Mouse (Mus musculus): Measurements from ENCODE around the gene Frmd4b. TPM values are rescaled to one million over a fixed set of nuclear protein-coding genes. Genes with fewer than 3 reads are reported as not detected.
A peak's percentile ranks its signal among the peaks of the same experiment; 100 is the strongest.
"Not testable (repeated sequence)": the region's sequence is repeated elsewhere in the genome, so short reads cannot be mapped to it uniquely, and the experiment has no call there.

Frmd4b gene
- polyA plus RNA-seq, 1 experiment from 2014 or later, result 41.9 TPM

DNA sequence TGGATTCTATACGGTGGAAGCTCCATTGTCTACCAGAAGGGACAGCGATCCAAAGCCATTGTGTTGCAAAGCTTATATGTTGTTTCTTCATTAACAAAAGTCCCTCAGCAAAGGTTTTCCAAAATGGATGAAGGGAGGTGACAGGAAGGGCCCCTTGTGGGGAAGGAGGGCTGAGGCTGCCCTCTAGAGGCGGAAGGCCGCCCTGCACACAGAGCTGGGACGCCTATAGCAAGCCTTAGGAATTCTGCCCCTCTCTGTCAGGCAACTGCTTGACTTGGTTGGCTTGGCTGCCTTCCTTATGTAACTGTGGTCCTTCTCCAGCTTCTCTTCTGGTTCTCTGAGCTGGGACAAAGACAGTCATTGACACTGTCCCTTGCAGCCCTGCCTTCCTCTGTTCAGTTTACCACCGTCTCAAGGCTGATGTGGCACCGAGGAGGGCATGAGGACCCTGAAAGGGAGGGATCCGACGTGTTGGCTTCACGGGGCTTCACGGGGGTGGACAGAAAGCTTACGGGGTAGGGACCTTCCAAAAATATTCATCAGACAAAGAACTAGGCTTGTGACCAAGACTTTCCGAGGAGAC is 200.3 kb downstream of the Frmd4b start:
- 60% methylated on average over 13 of the region's 13 CpGs for WGBS
- Histone ChIP-seq H3K36me3 (0 out of 2 replicates have a peak, but pooled peaks cover 3% of the 10 kb centered on the region), H3K4me1 (replicated peaks) (0 out of 2 replicates have a peak, but pooled peaks cover 2% of the 10 kb centered on the region), H3K27ac (no peak overlapping the region), H3K27me3 (ENCODE audit: insufficient read depth, poor library complexity, severe bottlenecking) (no peaks in the 10 kb centered on the region), H3K4me3 (no peak overlapping the region), H3K9me3 (no peaks in the 10 kb centered on the region)
- peak; percentile 79 for DNase-seq (ENCODE audit: low spot score)

DNA sequence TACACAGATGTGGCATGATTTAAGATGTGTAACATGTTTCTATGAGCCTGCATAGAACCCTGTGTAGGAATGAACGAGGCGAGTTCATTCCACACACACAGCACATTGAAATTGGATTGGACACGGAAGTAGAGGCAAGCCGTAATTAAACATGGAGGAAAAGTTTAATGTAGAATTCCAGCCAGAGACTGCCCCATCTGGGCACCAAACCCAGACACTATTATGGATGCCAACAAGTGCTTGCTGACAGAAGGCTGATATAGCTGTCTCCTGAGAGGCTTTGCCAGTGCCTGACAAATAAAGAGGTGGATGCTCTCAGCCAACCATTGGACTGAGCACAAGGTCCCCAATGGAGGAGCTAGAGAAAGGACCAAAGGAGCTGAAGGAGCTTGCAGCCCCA is 201.8 kb downstream of the Frmd4b start:
- 95% methylated on average over 4 of the region's 4 CpGs for WGBS
- not testable (repeated sequence) for H3K4me1 ChIP-seq (replicated peaks); H3K36me3 ChIP-seq; H3K27me3 ChIP-seq (ENCODE audit: insufficient read depth, poor library complexity, severe bottlenecking); H3K4me3 ChIP-seq; H3K9me3 ChIP-seq; H3K27ac ChIP-seq; DNase-seq (ENCODE audit: low spot score)

DNA sequence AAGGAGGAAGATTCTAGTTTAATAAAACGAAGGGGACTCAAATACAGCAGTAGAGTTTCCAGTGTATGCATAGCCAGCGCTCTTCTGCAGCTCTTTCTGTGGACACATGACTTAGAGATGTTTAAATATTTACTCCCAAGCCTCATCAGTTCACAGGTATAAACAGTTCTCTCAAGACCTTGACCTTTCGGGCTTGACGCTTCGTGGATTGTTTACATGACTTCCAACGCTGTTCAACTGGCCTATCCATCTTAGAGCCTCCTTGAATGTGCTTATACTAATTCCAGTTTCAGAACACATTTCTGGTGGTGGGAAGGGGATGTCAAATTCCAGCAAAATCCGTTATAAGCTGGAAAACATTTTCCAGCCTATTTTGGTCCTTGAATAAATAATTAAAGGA is 203.9 kb downstream of the Frmd4b start:
- no peak overlapping the region for H3K27ac ChIP-seq
- peaks cover 23% of the 10 kb centered on the region for H3K4me1 ChIP-seq (replicated peaks)
- H3K4me3 ChIP-seq, result no peak overlapping the region
- H3K27me3 ChIP-seq (ENCODE audit: insufficient read depth, poor library complexity, severe bottlenecking), result no peaks in the 10 kb centered on the region
- 83% methylated on average over 7 of the region's 7 CpGs for WGBS
- no peaks in the 10 kb centered on the region for H3K9me3 ChIP-seq
- H3K36me3 ChIP-seq, result 0 out of 2 replicates have a peak, but pooled peaks cover 12% of the 10 kb centered on the region
- no peak for DNase-seq (ENCODE audit: low spot score)

DNA sequence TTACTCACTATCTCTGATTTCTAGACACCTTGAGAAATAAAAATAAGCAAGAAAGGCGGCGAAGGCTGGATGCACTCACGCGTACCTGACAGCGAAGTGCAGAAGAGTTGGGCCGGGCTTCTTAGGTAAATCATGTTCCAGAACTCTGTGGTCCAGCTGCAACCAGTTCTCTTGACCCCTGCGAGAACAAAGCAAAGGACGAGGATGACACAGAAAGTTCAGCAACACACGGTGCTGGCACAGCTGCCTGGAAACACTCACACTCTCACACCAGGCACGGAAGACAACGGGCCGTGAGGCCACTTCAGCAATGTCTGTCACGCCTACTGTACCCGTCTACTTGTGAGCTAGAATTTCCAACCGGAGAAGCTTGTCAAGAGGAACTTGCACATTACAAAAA is 204.9 kb downstream of the Frmd4b start:
- Histone ChIP-seq H3K4me1 (replicated peaks) (peaks cover 21% of the 10 kb centered on the region), H3K9me3 (no peaks in the 10 kb centered on the region), H3K36me3 (0 out of 2 replicates have a peak, but pooled peaks cover 12% of the 10 kb centered on the region), H3K4me3 (no peak overlapping the region), H3K27me3 (ENCODE audit: insufficient read depth, poor library complexity, severe bottlenecking) (no peaks in the 10 kb centered on the region), H3K27ac (no peak overlapping the region)
- no peak for DNase-seq (ENCODE audit: low spot score)
- WGBS, result 93% methylated on average over 15 of the region's 15 CpGs

DNA sequence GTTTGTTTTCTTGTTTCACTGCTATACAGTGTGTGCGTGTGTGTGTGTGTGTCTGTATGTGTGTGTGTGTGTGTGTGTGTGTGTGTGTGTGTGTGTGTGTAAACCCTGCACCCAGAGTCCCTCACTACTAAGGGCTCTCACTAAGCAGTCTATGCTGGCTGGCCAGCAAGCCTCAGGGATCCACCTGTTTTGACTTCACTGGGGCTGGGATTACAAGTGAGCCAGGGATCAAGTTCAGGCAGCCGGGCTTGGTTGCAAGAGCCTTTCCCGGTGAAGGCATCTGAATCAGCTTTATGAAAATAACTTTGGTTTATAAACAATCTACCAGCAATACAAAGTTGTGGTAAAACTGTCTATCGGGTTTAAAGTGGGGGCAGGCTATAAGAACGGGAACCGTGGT is 206.0 kb downstream of the Frmd4b start:
- H3K4me3 ChIP-seq, result no peak overlapping the region

DNA sequence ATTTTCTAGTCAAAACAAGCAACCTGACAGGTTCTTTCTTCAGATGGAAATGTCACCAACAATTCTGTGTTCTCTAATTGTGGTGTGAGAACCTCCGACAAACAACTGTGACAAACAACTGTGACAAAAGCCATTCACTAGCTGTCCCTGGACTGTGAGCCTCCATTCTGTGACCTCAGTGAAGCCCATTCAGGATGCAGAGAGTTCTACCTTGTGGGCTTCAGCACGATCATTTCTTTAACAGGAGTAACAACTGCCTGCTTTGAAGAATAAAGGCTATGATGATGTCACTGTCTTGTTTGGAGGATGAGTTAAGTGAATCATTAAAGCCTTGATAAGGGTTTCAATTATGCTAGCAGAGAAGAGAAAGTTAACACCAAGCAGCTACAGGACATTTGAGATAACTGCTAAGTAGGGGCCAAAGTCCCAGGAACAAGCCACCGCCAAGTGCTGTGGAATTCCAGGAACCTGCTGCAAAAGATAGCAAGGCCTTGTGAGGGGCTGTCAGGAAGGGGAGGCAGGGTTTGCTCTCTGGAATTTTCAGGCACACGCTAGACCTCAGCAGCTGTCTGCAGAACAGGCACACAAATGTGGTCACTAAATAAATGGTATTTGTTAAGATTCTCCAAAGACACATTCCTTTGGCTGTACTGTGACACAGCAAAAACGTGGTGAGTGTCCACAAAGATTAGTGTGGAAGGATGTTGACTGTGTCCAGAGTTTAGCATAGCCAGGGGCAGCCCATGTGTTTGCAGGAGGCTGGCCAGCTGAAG is 207.7 kb downstream of the Frmd4b start:
- DNase-seq (ENCODE audit: low spot score), result no peak
- 0 out of 2 replicates have a peak, but pooled peaks cover 12% of the 10 kb centered on the region for H3K36me3 ChIP-seq
- 0 out of 2 replicates have a peak overlapping the region, but pooled peaks have one; percentile 35 for H3K27ac ChIP-seq
- peaks cover 25% of the 10 kb centered on the region for H3K4me1 ChIP-seq (replicated peaks)
- H3K27me3 ChIP-seq (ENCODE audit: insufficient read depth, poor library complexity, severe bottlenecking), result no peaks in the 10 kb centered on the region
- 24% methylated on average over 5 of the region's 5 CpGs for WGBS
- no peaks in the 10 kb centered on the region for H3K9me3 ChIP-seq
- no peak overlapping the region for H3K4me3 ChIP-seq

More for the DNA sequence above, 206.0 kb downstream of the Frmd4b start:
- Histone ChIP-seq H3K27ac (no peak overlapping the region), H3K27me3 (ENCODE audit: insufficient read depth, poor library complexity, severe bottlenecking) (no peaks in the 10 kb centered on the region), H3K9me3 (no peaks in the 10 kb centered on the region), H3K36me3 (0 out of 2 replicates have a peak, but pooled peaks cover 12% of the 10 kb centered on the region), H3K4me1 (replicated peaks) (peaks cover 21% of the 10 kb centered on the region)
- DNase-seq (ENCODE audit: low spot score), result no peak
- 89% methylated on average over 6 of the region's 6 CpGs for WGBS

DNA sequence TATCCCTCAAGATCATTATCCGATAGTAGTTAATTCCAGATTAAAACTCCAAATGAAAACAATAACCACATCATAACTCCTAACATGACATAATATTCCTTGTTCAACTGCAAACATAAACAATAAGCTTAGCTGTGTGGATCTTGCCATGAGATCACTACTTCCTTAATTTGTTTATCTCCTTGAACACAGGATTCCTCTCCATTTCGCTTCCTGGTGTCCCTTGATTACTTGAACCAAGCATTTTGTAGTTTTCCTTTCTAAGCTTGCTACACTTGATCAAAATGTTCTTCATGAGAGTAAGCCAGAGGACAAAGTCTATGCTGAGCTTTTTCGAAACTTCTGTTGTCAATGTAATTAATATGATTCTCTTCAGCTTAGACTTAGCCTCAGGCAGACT is 209.4 kb downstream of the Frmd4b start:
- Histone ChIP-seq H3K4me1 (replicated peaks) (peaks cover 38% of the 10 kb centered on the region), H3K4me3 (no peak overlapping the region), H3K9me3 (no peaks in the 10 kb centered on the region), H3K27me3 (ENCODE audit: insufficient read depth, poor library complexity, severe bottlenecking) (no peaks in the 10 kb centered on the region), H3K27ac (no peak overlapping the region), H3K36me3 (0 out of 2 replicates have a peak, but pooled peaks cover 12% of the 10 kb centered on the region)
- DNase-seq (ENCODE audit: low spot score), result no peak
- 95% methylated on average over 3 of the region's 3 CpGs for WGBS

DNA sequence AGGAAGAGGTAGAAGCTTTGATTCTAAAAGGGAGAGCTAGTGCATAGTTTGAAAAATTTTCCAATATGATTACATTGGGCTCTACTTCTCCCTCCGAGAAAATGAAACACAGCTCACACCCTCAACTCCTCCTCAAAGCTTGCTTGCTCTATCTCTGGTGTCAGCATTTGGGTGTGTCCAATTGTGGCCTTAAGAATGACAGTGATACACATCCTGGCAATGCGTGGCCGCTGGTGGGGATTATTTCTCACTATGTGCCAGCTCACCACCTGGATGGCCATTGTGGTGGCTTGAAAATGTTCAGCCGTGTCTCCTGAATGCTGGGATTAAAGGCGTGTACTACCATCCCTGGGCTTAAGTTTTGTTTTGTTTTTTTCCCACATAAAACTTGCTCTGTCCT is 209.9 kb downstream of the Frmd4b start:
- Histone ChIP-seq H3K4me1 (replicated peaks) (peaks cover 43% of the 10 kb centered on the region), H3K9me3 (no peaks in the 10 kb centered on the region), H3K4me3 (no peak overlapping the region), H3K27ac (no peak overlapping the region), H3K36me3 (0 out of 2 replicates have a peak, but pooled peaks cover 11% of the 10 kb centered on the region), H3K27me3 (ENCODE audit: insufficient read depth, poor library complexity, severe bottlenecking) (no peaks in the 10 kb centered on the region)
- no peak for DNase-seq (ENCODE audit: low spot score)
- WGBS, result 95% methylated on average over 5 of the region's 5 CpGs

DNA sequence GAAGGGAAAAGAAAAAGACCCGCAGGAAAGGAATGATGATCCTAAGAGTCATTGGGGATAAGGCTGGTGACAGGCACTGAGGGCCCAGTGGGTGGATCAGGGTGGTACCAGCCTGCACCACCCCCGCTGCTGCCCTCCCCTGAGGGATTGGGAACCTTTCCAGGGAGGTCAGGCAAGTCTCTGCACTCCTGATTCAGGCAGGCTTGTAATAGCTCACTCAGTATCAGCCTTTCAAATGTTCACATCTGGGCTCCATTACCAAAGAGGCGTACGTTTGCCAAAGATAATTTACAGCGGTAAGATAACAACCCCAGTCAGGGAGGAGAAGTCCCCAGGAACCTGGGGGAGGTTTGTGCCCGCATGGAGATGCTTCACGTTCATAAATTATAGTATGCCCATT is 212.0 kb downstream of the Frmd4b start:
- WGBS, result 55% methylated on average over 7 of the region's 7 CpGs
- no peak for DNase-seq (ENCODE audit: low spot score)
- peaks cover 16% of the 10 kb centered on the region for H3K36me3 ChIP-seq
- no peaks in the 10 kb centered on the region for H3K27me3 ChIP-seq (ENCODE audit: insufficient read depth, poor library complexity, severe bottlenecking)
- peaks cover 33% of the 10 kb centered on the region for H3K4me1 ChIP-seq (replicated peaks)
- H3K27ac ChIP-seq, result no peak overlapping the region
- H3K9me3 ChIP-seq, result no peaks in the 10 kb centered on the region
- no peak overlapping the region for H3K4me3 ChIP-seq

DNA sequence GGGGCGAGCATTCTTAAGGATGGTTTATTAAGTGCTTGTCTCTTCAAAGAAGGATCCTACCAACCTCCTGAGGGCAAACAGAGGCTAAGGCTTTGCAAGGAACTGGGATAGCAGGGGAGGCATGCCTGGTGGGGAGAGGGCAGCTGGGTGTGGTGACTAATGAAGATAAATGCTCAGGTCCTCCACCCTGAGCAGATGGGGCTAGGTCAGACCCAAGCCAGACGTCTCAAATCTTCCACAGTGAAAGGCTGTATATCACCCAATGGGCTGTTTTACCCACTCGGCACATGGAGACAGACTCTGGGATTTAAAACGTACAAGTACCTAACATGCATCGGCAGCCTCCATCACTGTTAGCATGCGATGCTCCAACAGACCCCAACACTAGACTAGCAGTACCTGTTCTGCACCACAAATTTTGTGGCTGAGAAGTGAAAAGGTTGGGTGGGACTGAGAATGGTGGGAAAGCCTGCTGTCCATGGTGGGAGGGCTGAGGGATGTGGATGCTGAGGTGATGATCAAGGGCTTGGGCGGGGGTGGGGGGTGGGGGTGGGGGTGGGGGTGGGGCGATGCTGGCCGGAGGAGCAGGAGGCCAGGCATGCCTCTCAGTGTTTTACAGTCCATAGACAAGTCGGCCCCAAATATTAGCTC is 214.4 kb downstream of the Frmd4b start:
- H3K27ac ChIP-seq, result no peak overlapping the region
- DNase-seq (ENCODE audit: low spot score), result no peak
- H3K9me3 ChIP-seq, result no peaks in the 10 kb centered on the region
- 76% methylated on average over 10 of the region's 10 CpGs for WGBS
- no peak overlapping the region for H3K4me3 ChIP-seq
- peaks cover 13% of the 10 kb centered on the region for H3K36me3 ChIP-seq
- peaks cover 23% of the 10 kb centered on the region for H3K4me1 ChIP-seq (replicated peaks)
- no peaks in the 10 kb centered on the region for H3K27me3 ChIP-seq (ENCODE audit: insufficient read depth, poor library complexity, severe bottlenecking)

DNA sequence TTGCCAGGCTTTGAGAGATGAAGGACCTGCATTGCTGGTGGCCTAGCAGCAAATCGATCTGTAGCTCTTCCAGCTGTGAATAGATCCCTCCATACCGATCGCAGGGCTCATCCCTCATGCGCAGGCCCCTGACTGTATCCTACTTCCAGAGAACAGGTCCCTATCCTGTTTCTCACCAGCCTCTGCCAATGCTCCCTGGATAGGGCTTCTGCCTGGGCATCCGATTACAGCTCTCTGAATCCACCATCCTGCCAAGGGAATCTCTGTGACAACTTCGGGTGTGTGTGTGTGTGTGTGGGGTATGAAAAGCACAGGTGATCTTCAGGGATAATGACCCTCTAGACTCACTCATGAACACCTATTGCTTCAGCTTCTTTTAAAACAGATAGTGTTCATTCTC is 216.9 kb downstream of the Frmd4b start:
- Histone ChIP-seq H3K27me3 (ENCODE audit: insufficient read depth, poor library complexity, severe bottlenecking) (no peaks in the 10 kb centered on the region), H3K27ac (no peak overlapping the region), H3K9me3 (no peaks in the 10 kb centered on the region), H3K4me3 (no peak overlapping the region), H3K36me3 (peaks cover 13% of the 10 kb centered on the region), H3K4me1 (replicated peaks) (peaks cover 43% of the 10 kb centered on the region)
- WGBS, result 89% methylated on average over 6 of the region's 6 CpGs
- DNase-seq (ENCODE audit: low spot score), result no peak

DNA sequence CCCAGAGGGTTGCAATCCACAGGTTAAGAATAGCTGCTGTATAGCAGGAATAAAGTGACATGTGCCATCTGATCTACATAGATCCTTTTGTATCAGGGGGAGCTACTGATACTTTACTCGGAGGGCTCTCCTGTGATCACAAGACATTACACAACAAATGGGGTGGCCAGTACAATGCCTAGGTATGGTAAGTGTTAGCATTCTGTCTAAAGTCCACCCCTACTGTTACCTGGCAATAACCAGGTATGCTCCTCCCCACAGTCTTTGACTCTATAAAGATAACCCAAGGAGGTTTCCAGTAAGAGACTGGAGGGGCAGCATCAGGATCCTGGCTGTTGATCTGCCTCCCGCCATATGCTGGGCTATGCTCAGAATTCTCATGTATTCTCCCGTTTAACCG is 219.4 kb downstream of the Frmd4b start:
- Histone ChIP-seq H3K27me3 (ENCODE audit: insufficient read depth, poor library complexity, severe bottlenecking) (no peaks in the 10 kb centered on the region), H3K36me3 (peaks cover 13% of the 10 kb centered on the region), H3K4me3 (no peak overlapping the region), H3K9me3 (no peaks in the 10 kb centered on the region), H3K4me1 (replicated peaks) (peaks cover 38% of the 10 kb centered on the region), H3K27ac (no peak overlapping the region)
- DNase-seq (ENCODE audit: low spot score), result no peak
- 91% methylated on average over 4 of the region's 4 CpGs for WGBS

DNA sequence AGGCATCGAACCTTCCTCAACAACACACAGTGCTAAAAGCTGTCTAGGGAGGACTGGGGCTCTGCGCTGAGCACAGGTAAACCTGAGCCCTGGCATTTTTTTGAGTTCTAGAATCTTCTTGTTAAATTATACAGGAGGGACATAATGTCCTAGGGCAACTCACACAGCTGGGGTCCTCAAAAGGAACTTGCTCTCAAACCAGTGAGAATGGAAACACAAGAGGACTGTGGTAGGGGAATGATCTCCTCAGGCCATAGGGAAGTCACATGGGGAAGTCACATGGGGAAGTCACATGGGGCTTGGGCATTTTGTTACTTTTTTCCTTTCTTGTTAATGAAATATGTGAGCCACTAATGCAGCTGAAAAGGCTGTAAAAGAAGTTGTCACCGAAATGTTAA is 220.4 kb downstream of the Frmd4b start:
- peak overlapping the region; percentile 80 for H3K27ac ChIP-seq
- WGBS, result 61% methylated on average over 3 of the region's 3 CpGs

More for the DNA sequence above, 220.4 kb downstream of the Frmd4b start:
- H3K27me3 ChIP-seq (ENCODE audit: insufficient read depth, poor library complexity, severe bottlenecking), result no peaks in the 10 kb centered on the region
- no peaks in the 10 kb centered on the region for H3K9me3 ChIP-seq
- DNase-seq (ENCODE audit: low spot score), result no peak
- H3K4me1 ChIP-seq (replicated peaks), result peaks cover 32% of the 10 kb centered on the region
- H3K4me3 ChIP-seq, result no peak overlapping the region
- H3K36me3 ChIP-seq, result peaks cover 11% of the 10 kb centered on the region
